Mouse (Mus musculus) brain, embryonic 14.5 days (tissue): Measurements from ENCODE around the gene Pth2.

ENCODE experiments used
- CTCF ChIP-seq: fragments of 200-500 bp; IDR thresholded peaks from 2 replicates; pipeline ENCODE4 v1.5.1; 2012; ENCODE audit warnings: inconsistent platforms, mild to moderate bottlenecking, moderate library complexity, borderline replicate concordance; ENCODE audit not compliant: insufficient read depth, insufficient read length; ENCODE audit errors: extremely low read depth
- POLR2A ChIP-seq: fragments of 200-500 bp; IDR thresholded peaks from 2 replicates; pipeline ENCODE4 v1.6.1; 2012; ENCODE audit warnings: mild to moderate bottlenecking, inconsistent platforms, borderline replicate concordance; ENCODE audit not compliant: poor library complexity, insufficient read depth, insufficient read length, severe bottlenecking; ENCODE audit errors: extremely low read depth

- TF ChIP-seq POLR2A (no peak), CTCF (no peak)
Measured at GRCm38 (mm10) chr7:45192585-45193310, 12.0 kb downstream of the Pth2 start.
